Mouse (Mus musculus) lung, postnatal 25 days (tissue): ENCODE measurements at regions not wholly inside any gene's neighbourhood (a gene's known extent, or its start where the extent isn't known, plus 50 kb on each side); places are given as distances from the start of the nearest gene placed in this dataset.
A peak's percentile ranks its signal among the peaks of the same experiment; 100 is the strongest.

Experiments used
- DNase-seq: peaks from one replicate; pipeline ENCODE4 v3.0.0; 2022; ENCODE audit warnings: low spot score

DNA sequence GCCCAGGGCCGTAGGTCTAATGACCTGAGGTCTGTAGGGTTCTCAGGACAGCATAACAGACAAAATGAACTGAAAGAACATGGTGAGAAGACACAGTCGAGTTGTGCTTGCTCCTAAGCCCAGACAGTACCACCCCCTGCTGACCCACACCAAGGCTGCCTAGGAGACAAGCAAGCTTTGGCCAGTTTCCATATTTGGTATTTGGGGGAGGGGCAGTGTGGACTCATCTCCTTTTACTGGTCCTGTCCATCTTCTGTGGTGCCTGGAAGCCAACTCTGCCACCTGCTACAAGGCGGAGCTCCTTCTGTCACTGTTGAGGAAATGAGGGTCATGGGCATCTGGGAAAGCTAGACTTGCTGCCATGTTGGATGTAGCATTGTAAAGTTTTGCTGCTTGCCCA is 68.9 kb downstream of the Tex29 start:
- DNase-seq = no peak

- peak; percentile 78 for DNase-seq
These were observed 71.6 kb downstream of the Tex29 start for GRCm38 (mm10) chr8:11911639-11912450.

DNA sequence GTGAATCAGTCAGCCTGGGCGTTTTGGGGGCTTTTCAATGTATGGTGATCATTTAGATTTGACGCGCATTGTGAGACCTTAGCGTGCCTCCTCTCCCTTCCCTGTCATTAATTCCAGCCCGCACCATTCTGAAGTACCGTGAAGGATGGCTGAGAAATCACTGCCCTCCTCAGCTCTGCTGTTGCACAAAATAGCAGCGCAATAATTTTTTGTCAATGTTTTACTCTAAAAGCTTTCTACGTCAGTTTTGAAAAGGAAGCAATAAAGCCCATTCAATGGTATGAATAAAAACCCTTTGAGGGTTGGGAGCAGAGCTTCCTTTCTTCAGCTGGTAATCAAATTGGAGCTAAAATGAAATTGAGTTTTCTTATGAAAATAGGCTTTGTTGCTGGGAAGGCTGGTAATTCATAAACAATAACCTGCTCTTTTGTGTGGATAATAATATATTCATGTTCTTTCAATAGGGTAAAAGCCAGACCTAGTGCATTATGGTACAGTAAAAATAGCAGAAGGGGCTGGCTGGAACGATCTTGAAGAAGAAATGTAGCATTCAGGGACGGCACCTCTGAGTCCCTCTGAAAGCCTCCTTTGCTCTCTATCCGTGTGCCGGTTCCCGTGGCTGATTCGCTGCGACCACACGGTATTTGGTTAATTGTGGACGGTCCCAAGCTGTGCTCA is 72.3 kb downstream of the Tex29 start:
- no peak for DNase-seq

GRCm38 (mm10) chr8:11913129-11913900 is 73.0 kb downstream of the Tex29 start:
- DNase-seq = no peak

DNA sequence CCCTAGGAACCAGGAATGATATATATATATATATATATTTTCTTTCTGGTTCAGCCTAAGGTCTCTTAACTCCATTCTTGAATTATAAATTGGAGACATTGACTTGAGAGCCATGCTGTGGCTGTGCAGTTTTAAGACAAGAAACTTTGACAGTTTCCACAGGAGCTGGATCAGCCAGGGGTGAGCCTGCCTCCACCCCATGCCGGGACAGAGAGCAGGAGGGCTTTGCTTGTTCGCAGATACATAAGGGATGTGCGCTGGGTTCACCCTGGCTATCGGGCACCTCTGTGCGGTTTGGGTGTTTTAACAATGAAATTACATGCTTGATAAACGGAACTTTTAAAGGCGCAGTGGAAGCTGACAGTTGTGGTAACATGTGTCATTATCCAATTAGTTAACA is 73.9 kb downstream of the Tex29 start:
- DNase-seq = no peak

- DNase-seq = no peak
These were observed 74.6 kb downstream of the Tex29 start for GRCm38 (mm10) chr8:11914681-11915474.

DNA sequence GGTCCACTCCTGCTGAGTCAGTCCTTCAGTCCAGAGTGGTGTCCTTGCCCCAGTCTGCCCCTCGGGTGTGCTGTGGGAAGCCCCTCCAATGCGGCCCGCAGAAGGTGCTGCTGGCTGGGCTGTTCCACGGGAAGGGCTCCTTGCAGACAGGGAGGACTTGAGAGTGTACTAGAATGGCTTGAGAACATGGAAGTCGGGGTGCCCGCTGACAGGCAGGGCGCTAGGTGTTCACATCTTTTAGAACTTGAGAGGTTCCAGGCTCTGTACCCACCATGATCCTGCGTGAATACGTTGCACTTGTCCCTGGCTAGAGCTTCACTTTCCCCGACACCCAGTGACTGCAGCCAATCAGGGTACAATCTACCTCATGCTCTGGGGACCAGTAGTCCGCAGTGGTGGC is 75.4 kb downstream of the Tex29 start:
- no peak for DNase-seq

DNA sequence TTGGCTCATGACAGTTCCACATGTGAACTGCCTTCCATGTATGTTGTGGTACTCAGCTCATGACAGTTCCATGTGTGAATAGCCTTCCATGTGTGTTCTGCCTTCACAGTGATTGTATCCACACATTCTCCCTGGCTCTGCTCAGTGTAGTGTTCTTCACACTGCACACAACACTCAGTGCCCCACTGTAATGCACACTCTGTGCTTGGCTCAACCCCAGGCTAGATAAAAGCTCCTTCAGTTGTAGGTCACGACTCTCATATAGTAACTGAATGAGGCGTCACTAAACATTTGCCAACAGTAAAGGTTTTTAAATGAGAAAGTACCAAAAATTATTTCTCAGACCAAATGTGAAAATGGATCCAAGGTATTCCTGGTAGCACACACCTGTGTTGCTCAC is 79.6 kb downstream of the Tex29 start:
- no peak for DNase-seq

DNA sequence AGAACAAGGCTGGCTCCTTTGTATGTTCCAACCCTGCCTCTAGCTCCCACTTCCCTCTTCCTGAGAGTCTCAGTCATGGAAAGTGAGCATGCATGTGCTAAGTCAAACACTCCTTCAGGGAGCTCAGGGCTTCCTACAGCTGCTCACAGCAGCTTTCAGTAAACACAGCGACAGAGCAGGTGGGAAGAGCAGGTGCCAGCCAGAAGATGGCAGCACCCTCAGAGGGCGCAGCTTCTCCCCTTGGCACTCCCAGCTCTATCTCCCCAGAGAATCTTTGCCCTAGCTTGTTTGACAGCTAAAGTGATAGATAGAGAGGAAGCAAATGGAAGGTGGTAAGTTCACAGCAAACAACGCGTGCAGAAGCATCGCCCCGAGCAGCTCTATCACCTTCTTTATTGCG is 82.8 kb downstream of the Tex29 start:
- no peak for DNase-seq

DNA sequence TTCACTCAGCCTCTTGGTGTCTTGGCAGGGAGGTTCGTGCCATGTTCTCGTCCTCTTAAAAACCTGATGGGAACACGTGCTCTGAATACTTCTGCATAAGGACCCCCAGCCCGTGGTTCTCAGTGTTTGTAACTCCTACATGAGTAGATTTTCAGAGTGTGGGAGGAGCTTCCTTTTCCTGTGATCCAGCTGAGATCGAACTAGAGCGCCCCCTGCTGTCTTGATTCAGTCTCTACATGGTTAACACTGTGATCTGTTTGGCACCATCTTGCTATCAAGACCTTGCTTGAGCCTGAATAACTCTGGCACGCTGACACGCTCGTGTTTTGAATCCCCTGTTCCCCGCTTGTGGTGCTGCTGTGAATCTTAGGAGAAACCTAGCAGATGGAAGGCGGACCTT is 83.9 kb downstream of the Tex29 start:
- peak; percentile 75 for DNase-seq

DNA sequence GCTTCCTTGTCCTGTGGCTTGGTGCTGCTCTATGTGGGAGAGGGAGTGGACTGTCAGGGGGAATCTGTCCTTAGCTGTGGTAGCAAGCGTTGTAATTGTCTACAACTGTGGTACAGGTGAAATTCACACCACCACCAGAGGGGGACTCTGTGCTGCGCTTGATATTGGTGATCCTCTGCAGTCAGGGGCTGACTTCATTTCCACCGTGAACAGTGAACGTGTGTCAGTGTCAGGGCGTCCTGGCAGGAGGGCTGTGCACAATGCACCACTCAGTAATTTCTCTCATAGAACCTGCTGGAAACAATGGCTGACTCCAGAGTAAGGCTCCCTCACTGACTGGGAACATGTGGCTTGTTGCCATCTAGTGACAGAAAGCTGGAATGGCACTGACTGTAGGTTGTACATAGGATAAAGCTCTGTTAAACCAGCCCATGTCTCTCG is 102.6 kb downstream of the Tex29 start:
- DNase-seq = peak; percentile 43

DNA sequence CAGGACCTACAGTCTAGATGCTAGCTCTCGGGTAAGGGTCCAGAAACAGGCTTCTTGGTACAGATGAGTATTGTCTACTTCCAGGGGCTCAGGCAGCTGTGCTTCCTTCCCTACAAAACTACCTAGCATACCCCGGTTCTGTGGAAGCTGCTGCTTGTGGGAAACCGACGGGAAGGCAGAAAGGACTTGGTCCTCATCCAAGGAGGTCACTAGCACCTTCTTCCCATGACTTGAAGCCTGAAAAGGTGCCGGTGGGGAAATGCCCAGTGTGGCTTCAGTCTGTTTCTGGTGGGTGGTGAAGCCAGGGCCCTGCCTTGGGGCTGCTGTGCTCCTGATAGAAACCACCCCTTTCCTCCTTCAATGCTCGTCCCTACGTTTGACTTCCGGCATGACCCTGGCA is 107.5 kb downstream of the Tex29 start:
- DNase-seq = no peak

GRCm38 (mm10) chr8:11956268-11956667 is 116.0 kb downstream of the Tex29 start:
- no peak for DNase-seq

DNA sequence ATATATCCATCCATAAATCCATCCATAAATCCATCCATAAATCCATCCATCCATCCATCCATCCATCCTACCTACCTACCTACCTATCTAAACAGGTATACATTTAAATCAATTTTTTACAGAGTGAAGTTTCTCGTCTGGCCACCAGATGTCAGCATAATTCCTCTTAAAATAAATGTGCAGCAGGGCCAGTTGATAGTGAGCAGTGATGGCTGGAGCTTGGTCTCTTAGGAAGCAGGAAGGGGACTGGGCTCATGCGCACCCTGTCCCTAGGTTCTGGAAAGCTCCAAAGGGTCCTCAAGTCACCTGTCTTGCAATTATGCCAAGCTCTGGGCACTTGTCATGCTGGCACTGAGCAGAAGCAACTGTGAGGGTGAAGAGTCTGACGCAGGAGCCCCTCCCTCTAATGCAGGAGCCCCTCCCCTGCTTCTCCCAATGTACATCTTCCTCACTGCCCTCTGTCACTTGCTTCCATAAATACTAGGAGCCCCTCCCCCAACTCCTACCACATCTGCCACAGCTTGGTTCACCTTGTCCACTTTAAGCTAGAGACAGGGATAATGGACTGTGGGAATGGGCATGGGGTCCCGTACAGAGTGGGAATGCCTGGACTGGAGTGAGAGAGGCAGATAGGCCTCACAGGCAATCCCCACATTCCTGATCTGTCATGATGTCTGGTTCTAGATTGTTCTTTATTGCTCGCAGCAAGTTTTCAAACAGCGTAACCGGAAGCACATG is 116.9 kb downstream of the Tex29 start:
- DNase-seq = peak; percentile 37

- DNase-seq = no peak
These were observed 117.9 kb downstream of the Tex29 start for GRCm38 (mm10) chr8:11958176-11958575.

GRCm38 (mm10) chr8:11959466-11959865 is 119.2 kb downstream of the Tex29 start:
- no peak for DNase-seq

DNA sequence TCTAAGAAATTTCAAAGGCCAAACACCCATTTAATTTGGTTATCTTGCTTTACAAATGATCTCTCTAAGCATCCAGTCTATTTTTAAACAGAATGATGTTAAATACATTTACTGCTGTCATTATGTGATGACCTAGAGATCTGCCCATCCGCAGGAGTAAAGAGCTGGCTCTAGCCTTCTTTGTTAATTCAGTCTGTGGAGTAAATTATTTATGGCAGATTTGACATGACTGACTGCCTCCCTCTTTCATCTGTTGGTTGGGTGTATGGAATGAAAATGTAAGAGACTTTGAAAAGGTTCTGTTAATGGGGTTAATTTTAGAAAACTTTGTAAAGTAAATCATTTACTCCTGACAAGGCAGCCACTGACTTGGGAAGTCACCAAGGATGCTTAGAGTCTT is 123.3 kb downstream of the Tex29 start:
- no peak for DNase-seq

- no peak for DNase-seq
These were observed 127.4 kb downstream of the Tex29 start for GRCm38 (mm10) chr8:11967670-11968069.

- DNase-seq = no peak
These were observed 130.2 kb downstream of the Tex29 start for GRCm38 (mm10) chr8:11970515-11970914.

GRCm38 (mm10) chr8:11973436-11973835 is 133.2 kb downstream of the Tex29 start:
- DNase-seq = no peak

DNA sequence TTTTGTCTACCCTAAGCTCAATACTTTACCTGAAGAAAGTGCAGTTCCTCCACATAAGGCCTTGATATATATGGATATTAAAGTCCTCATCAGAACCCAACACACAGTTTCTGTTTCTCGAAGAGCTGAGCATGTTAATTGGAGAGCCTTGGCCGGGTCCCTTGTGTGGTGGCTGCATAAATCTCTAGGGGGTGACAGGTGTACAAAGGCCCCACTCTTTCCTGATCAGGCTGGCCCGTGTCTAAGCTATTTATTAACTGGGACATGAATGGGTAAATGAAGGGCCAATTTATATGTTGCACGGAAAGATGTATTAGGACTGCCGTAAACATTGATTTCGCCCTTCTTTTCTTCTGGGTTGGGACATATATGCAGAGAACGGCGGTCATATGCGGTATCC is 136.8 kb downstream of the Tex29 start:
- DNase-seq = no peak
